Mouse (Mus musculus) liver, embryonic 18 days (tissue): ENCODE data around the gene Olfr270. TPM values are rescaled to one million over a fixed set of nuclear protein-coding genes. Genes with fewer than 3 reads are reported as not detected.

Source experiments
- polyA plus RNA-seq: library from polyadenylated mRNA; depleted of rRNA; stranded (reverse); fragments of >200 nt; gene quantifications from 2 replicates; pipeline ENCODE4 v1.2.3, GENCODE M21; 2012; rRNA removed

Olfr270 gene
- polyA plus RNA-seq = not detected in 2 replicates

DNA sequence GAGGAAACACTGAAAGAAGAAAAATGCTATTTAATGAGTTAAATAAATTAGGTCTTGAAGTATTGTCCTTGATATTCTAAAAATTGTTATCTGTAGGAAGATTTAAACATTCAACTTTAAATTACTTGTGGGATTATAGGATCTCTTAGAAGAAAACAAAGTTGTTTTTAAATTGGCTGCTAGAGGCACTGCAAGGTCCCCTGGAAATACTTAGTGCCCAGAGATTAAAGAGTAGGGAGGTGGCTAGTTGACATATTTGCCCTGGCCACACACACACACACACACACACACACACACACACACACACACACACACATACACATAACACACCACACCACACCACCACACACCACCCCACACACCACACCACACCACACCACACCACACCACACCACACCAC, at the start of gene Olfr270:
TSS of gene Olfr270 (plus strand) at position 301 of the 400 bp plus-strand sequence.

GRCm38 (mm10) chr4:52919078-52919477, 45.3 kb upstream of the Olfr270 start, which contains the start of gene Olfr272:
TSS of gene Olfr272 (minus strand) at chr4:52919178.

GRCm38 (mm10) chr4:52989248-52989647, 24.9 kb downstream of the Olfr270 start, which contains the start of gene Nipsnap3a:
TSS of gene Nipsnap3a (plus strand) at chr4:52989272.

GRCm38 (mm10) chr4:53011732-53012361, 47.5 kb downstream of the Olfr270 start, which contains the start of gene Nipsnap3b:
TSS of gene Nipsnap3b (plus strand) at chr4:53011880.

Other genes starting within 250 kb of the Olfr270 start
- not detected in 2 replicates for gene Olfr275, start 149.9 kb upstream of the Olfr270 start, polyA plus RNA-seq
- not detected in 2 replicates for gene Olfr273, start 105.3 kb upstream of the Olfr270 start, polyA plus RNA-seq
- 0.03 TPM in 1 of 2 replicates, not detected in the other for gene Olfr272, start 45.4 kb upstream of the Olfr270 start, polyA plus RNA-seq
- gene Nipsnap3a, start 24.7 kb downstream of the Olfr270 start, polyA plus RNA-seq = not detected in 2 replicates
- gene Nipsnap3b, start 47.3 kb downstream of the Olfr270 start, polyA plus RNA-seq = 20.6 and 27.8 TPM in 2 replicates
- gene Abca1, start 195.3 kb downstream of the Olfr270 start, polyA plus RNA-seq = 17.1 and 20.1 TPM in 2 replicates